Mouse (Mus musculus): ENCODE results near the gene Ptpn5. TPM values are rescaled to one million over a fixed set of nuclear protein-coding genes. Genes with fewer than 3 reads are reported as not detected.
A peak's percentile ranks its signal among the peaks of the same experiment; 100 is the strongest.

The Ptpn5 gene
- 0.22 and 0.44 TPM in 2 replicates for polyA plus RNA-seq (2016; fragmentation: Nextera tagmentation; extraction: Ambion mirVana)

GRCm38 (mm10) chr7:47133331-47133730 lies at the start of gene Ptpn5:
TSS of gene Ptpn5 (minus strand) at chr7:47133684.
- H3K9me3 ChIP-seq = no peaks in the 10 kb centered on the region
- no peak for ATAC-seq (ENCODE audit: insufficient number of reproducible peaks, insufficient read depth, low FRiP score, low TSS enrichment, low read depth)
- peaks cover 79% of the 10 kb centered on the region for H3K27me3 ChIP-seq
- peaks cover 5% of the 10 kb centered on the region; the same call in 1 of the 2 replicates for H3K4me1 ChIP-seq (replicated peaks)
- no peaks in the 10 kb centered on the region for H3K36me3 ChIP-seq
- peak within 1 kb of the TSS; percentile 63 for H3K4me3 ChIP-seq (replicated peaks)
- H3K4me2 ChIP-seq = peak within 1 kb of the TSS; percentile 99
- no peak within 1 kb of the TSS for H3K27ac ChIP-seq
- 9% methylated on average over 13 of the region's 13 CpGs for WGBS
- H3K9ac ChIP-seq (replicated peaks) = peak within 1 kb of the TSS; percentile 55

DNA sequence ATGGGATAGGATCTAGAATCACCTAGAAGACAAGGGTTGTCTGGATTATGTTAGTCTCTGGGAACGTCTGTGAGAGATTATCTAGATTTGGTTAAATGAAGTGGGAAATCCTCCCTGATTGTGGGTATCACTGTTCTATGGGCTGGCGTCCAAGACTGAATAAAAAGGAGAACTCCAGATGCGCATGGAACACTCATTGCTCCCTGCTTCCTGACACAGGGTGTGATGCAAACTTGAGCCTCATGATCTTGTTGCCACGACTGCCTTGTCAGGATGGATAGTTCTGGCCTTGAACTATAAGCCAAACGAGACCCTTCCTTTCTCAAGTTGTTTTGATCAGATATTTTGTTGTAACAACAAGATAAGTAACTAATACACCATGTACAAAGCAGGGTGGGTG lies 37.3 kb upstream of the Ptpn5 start:
- H3K9me3 ChIP-seq = no peaks in the 10 kb centered on the region
- no peaks in the 10 kb centered on the region for H3K27me3 ChIP-seq
- no peak overlapping the region for H3K4me3 ChIP-seq (replicated peaks)
- no peaks in the 10 kb centered on the region for H3K36me3 ChIP-seq
- no peak for ATAC-seq (ENCODE audit: insufficient number of reproducible peaks, insufficient read depth, low FRiP score, low TSS enrichment, low read depth)
- no peak overlapping the region for H3K9ac ChIP-seq (replicated peaks)
- 78% methylated on average over 5 of the region's 5 CpGs for WGBS
- no peaks in the 10 kb centered on the region for H3K4me1 ChIP-seq (replicated peaks)
- no peak overlapping the region for H3K4me2 ChIP-seq
- H3K27ac ChIP-seq = no peak overlapping the region

DNA sequence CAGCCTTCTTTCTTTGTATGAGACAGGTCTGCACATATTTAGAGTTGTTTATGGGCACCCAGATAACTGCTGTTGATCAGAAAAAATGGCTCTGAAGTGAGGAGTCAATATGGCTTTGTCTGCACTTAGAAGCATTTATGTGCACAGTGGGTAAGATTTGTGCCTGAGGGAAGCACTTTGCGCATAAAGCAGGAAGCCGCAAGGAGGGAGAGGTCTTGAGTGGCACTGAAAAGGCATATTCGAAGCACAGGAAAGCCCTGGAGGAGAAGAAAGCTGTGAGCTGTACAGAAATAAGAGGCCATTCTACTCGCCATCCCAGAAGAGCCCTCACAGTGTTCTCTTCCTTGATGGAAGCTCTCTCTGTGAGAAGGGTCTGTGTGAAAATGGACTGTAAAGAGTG lies 31.5 kb upstream of the Ptpn5 start:
- Histone ChIP-seq H3K4me1 (replicated peaks) (no peaks in the 10 kb centered on the region), H3K9me3 (no peaks in the 10 kb centered on the region), H3K4me3 (replicated peaks) (no peak overlapping the region), H3K9ac (replicated peaks) (no peak overlapping the region), H3K4me2 (no peak overlapping the region), H3K36me3 (no peaks in the 10 kb centered on the region), H3K27me3 (no peaks in the 10 kb centered on the region), H3K27ac (no peak overlapping the region)
- ATAC-seq (ENCODE audit: insufficient number of reproducible peaks, insufficient read depth, low FRiP score, low TSS enrichment, low read depth) = no peak
- 79% methylated on average over 4 of the region's 4 CpGs for WGBS

- H3K9me3 ChIP-seq = no peaks in the 10 kb centered on the region
- ATAC-seq (ENCODE audit: insufficient number of reproducible peaks, insufficient read depth, low FRiP score, low TSS enrichment, low read depth) = no peak
- H3K9ac ChIP-seq (replicated peaks) = no peak overlapping the region
- H3K36me3 ChIP-seq = no peaks in the 10 kb centered on the region
- 72% methylated on average over 4 of the region's 4 CpGs for WGBS
- no peak overlapping the region for H3K27ac ChIP-seq
- no peaks in the 10 kb centered on the region for H3K27me3 ChIP-seq
- H3K4me1 ChIP-seq (replicated peaks) = no peaks in the 10 kb centered on the region
- H3K4me2 ChIP-seq = no peak overlapping the region
- no peak overlapping the region for H3K4me3 ChIP-seq (replicated peaks)
Observed at GRCm38 (mm10) chr7:47163203-47163602, 29.7 kb upstream of the Ptpn5 start.

GRCm38 (mm10) chr7:47158451-47158850 lies 25.0 kb upstream of the Ptpn5 start:
- WGBS = 65% methylated on average over 2 of the region's 2 CpGs
- Histone ChIP-seq H3K9ac (replicated peaks) (no peak overlapping the region), H3K4me2 (no peak overlapping the region), H3K4me3 (replicated peaks) (no peak overlapping the region), H3K36me3 (no peaks in the 10 kb centered on the region), H3K9me3 (peaks cover 6% of the 10 kb centered on the region; the same call in 1 of the 2 replicates), H3K27me3 (no peaks in the 10 kb centered on the region), H3K4me1 (replicated peaks) (no peaks in the 10 kb centered on the region), H3K27ac (no peak overlapping the region)
- no peak for ATAC-seq (ENCODE audit: insufficient number of reproducible peaks, insufficient read depth, low FRiP score, low TSS enrichment, low read depth)

DNA sequence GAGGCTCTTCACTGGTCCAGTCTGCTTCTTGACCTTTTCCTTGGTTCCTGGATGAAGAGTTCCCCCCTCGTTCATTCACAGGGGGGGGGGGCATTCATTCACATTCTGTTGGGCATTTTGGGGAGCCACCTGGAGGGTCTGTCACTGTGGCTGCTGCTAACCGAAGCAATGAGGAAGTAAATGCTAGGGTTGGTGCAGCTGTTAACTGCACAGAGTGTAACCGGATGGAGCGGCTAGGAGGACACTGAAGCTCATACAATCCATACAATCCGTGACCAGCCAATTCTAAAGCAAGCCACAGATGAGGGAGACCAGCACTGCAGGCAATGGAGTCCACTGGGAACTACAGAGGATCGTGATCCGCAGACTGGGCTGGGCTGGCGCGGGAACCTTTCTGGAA lies 24.3 kb upstream of the Ptpn5 start:
- WGBS = 88% methylated on average over 9 of the region's 9 CpGs
- H3K9me3 ChIP-seq = peaks cover 6% of the 10 kb centered on the region; the same call in 1 of the 2 replicates
- H3K4me1 ChIP-seq (replicated peaks) = no peaks in the 10 kb centered on the region
- H3K27me3 ChIP-seq = no peaks in the 10 kb centered on the region
- H3K27ac ChIP-seq = no peak overlapping the region
- no peak overlapping the region for H3K9ac ChIP-seq (replicated peaks)
- no peak overlapping the region for H3K4me3 ChIP-seq (replicated peaks)
- ATAC-seq (ENCODE audit: insufficient number of reproducible peaks, insufficient read depth, low FRiP score, low TSS enrichment, low read depth) = no peak
- no peaks in the 10 kb centered on the region for H3K36me3 ChIP-seq
- H3K4me2 ChIP-seq = no peak overlapping the region

DNA sequence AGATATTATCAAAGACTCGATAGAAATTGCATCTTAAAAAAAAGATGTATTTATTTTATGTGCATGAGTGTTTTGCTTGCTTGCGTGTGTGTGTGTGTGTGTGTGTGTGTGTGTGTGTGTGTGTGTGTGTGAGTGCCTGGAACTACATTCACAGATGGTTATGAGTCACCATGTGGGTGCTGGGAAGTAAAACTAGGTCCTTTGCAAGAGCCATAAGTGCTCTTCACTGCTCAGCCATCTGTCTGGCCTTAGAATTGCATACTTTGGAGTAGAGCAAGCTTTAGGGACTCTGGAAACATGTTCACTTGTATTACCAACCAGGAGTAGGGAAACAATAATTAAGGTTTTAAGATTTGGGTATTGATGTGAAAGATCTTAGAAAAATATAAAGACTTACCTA lies 22.4 kb upstream of the Ptpn5 start:
- H3K9ac ChIP-seq (replicated peaks) = no peak overlapping the region
- 82% methylated on average over 2 of the region's 2 CpGs for WGBS
- H3K4me2 ChIP-seq = no peak overlapping the region
- H3K9me3 ChIP-seq = peaks cover 6% of the 10 kb centered on the region; the same call in 1 of the 2 replicates
- H3K27ac ChIP-seq = no peak overlapping the region
- no peaks in the 10 kb centered on the region for H3K27me3 ChIP-seq
- no peak for ATAC-seq (ENCODE audit: insufficient number of reproducible peaks, insufficient read depth, low FRiP score, low TSS enrichment, low read depth)
- no peak overlapping the region for H3K4me3 ChIP-seq (replicated peaks)
- H3K4me1 ChIP-seq (replicated peaks) = no peaks in the 10 kb centered on the region
- H3K36me3 ChIP-seq = no peaks in the 10 kb centered on the region

DNA sequence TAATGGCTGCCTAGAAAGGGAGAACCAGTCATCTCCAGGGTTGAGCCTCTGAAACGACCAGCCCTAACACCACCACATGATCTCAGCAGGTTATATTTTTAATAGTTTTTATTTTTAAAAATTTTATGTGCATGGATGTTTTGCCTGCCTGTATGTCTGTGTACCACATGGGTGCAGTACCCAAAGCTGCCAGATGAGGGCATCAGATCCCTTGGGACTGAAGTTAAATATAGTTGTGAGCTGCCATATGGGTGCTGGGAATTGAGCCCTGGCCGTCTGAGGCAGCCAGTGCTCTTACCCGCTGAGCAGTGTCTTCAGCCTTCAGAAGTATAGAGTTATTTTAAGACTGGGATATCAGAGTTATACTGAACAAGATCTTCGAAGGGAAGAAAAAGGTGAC lies 21.9 kb upstream of the Ptpn5 start:
- 90% methylated on average over 4 of the region's 4 CpGs for WGBS
- Histone ChIP-seq H3K4me1 (replicated peaks) (no peaks in the 10 kb centered on the region), H3K27me3 (no peaks in the 10 kb centered on the region), H3K9ac (replicated peaks) (no peak overlapping the region), H3K27ac (no peak overlapping the region), H3K36me3 (no peaks in the 10 kb centered on the region), H3K9me3 (peaks cover 6% of the 10 kb centered on the region; the same call in 1 of the 2 replicates), H3K4me2 (no peak overlapping the region), H3K4me3 (replicated peaks) (no peak overlapping the region)
- ATAC-seq (ENCODE audit: insufficient number of reproducible peaks, insufficient read depth, low FRiP score, low TSS enrichment, low read depth) = no peak

DNA sequence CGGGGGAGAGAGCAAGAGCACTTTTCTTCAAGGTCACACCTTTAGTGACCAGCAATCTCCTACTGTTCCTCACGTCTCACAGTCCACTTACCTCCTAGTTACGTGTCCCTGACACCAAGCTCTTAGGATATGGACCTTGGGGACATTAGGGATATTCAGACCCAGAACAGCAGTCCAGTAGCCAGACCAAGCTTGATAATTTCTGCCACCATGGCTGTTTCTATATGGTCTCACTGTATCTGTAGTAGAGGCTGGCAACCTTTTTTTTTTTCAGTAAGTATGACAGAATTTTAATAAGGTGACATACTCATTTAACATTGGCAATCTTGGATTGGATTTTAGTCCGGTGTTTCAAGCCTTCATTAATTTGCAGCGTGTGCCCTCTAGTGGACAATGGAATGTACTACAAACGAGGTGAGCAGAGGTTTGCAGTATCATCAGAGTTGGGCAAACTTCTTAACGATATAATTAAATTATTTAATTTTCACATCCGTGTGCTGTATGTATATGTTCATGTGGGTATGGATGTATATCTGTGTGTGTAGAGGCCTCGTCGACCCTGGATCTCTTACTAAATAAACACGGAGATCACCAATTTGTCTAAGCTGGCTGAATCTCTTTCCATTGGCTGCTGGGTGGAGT lies 17.1 kb upstream of the Ptpn5 start:
- Histone ChIP-seq H3K27me3 (no peaks in the 10 kb centered on the region), H3K4me3 (replicated peaks) (no peak overlapping the region), H3K36me3 (no peaks in the 10 kb centered on the region), H3K4me2 (no peak overlapping the region), H3K9me3 (peaks cover 2% of the 10 kb centered on the region; the same call in 1 of the 2 replicates), H3K27ac (no peak overlapping the region), H3K9ac (replicated peaks) (no peak overlapping the region), H3K4me1 (replicated peaks) (no peaks in the 10 kb centered on the region)
- ATAC-seq (ENCODE audit: insufficient number of reproducible peaks, insufficient read depth, low FRiP score, low TSS enrichment, low read depth) = no peak
- 17% methylated on average over 11 of the region's 11 CpGs for WGBS

DNA sequence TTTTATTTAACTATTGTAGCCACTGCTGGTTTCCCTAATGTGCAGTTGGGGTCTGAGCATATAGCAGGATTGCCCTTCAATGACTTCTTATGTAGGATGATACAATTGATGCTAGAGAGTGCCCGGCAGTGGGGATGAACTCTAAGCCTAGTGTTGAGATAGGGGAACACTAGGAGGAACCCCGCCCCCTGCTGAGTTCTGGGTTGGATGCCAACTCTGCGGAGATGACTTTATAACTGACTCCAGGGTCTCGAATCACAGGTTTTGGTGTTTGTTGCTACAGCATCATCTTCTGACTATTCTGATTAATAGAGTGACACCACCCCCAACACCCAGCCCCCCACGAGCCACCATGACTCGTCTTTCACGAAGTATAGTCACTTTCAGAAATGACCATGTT lies 14.8 kb upstream of the Ptpn5 start:
- WGBS = 86% methylated on average over 7 of the region's 7 CpGs
- Histone ChIP-seq H3K4me3 (replicated peaks) (no peak overlapping the region), H3K9ac (replicated peaks) (no peak overlapping the region), H3K4me1 (replicated peaks) (no peaks in the 10 kb centered on the region), H3K27me3 (no peaks in the 10 kb centered on the region), H3K27ac (no peak overlapping the region), H3K9me3 (no peaks in the 10 kb centered on the region), H3K36me3 (no peaks in the 10 kb centered on the region), H3K4me2 (no peak overlapping the region)
- no peak for ATAC-seq (ENCODE audit: insufficient number of reproducible peaks, insufficient read depth, low FRiP score, low TSS enrichment, low read depth)

DNA sequence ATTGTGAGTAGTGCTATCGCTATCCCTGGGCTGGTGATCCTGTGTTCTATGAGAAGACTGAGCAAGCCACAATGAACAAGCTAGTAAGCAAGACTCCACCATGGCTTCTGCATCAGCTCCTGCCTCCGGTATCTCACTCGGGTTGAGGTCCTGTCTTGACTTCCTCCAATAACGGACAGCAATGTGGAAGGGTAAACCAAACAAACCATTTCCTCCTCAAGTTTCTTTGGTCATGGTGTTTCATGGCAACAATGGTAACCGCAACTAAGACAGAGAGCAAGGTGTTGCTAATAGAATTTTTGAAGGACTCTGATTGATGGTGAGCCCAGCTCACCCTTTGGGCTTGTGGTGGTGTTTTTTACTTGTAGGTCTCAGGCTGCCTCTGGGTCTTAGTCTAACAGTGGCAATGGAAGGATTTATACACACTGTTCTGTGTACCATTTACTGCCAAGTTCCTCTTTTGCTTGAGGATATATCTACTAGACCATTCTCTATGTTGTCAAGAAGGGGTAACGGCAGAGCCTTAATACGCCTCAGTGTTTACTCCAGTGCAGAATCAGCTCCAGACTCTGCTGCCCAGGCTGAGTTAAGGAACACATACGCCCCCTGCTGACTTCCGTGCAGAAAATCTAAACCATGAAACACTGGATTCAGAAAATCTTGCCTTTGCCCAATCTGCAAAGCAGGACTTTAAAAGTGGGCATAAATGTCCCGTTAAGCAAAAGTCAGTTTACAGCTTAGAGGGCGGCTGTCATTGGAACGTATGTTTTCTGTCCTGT lies 12.7 kb upstream of the Ptpn5 start:
- WGBS = 61% methylated on average over 12 of the region's 12 CpGs
- Histone ChIP-seq H3K9ac (replicated peaks) (no peak overlapping the region), H3K4me3 (replicated peaks) (no peak overlapping the region), H3K9me3 (no peaks in the 10 kb centered on the region), H3K27me3 (no peaks in the 10 kb centered on the region), H3K4me1 (replicated peaks) (no peaks in the 10 kb centered on the region), H3K4me2 (no peak overlapping the region), H3K36me3 (no peaks in the 10 kb centered on the region), H3K27ac (no peak overlapping the region)
- no peak for ATAC-seq (ENCODE audit: insufficient number of reproducible peaks, insufficient read depth, low FRiP score, low TSS enrichment, low read depth)
